Mouse (Mus musculus) neural tube, postnatal 0 days (tissue): ENCODE measurements around the gene Gm20838. TPM values are rescaled to one million over a fixed set of nuclear protein-coding genes. Genes with fewer than 3 reads are reported as not detected.

Experiments used
- polyA plus RNA-seq: library from polyadenylated mRNA; unstranded; fragments of >200 nt; fragmentation: Nextera tagmentation; extraction: Ambion mirVana; gene quantifications from 2 replicates; pipeline ENCODE4 v1.2.1, GENCODE M21; 2015

Gene Gm20838
- not detected in 2 replicates for polyA plus RNA-seq

GRCm38 (mm10) chrY:33543064-33543463 is at the start of gene Gm20838:
Gene Gm20838 (minus strand): TSS chrY:33543164.

